Mouse (Mus musculus): ENCODE measurements around the gene Cdc42ep1. TPM values are rescaled to one million over a fixed set of nuclear protein-coding genes. Genes with fewer than 3 reads are reported as not detected.

Cdc42ep1 gene
- 221 and 277 TPM in 2 replicates for polyA plus RNA-seq (2012; rRNA removed)

DNA sequence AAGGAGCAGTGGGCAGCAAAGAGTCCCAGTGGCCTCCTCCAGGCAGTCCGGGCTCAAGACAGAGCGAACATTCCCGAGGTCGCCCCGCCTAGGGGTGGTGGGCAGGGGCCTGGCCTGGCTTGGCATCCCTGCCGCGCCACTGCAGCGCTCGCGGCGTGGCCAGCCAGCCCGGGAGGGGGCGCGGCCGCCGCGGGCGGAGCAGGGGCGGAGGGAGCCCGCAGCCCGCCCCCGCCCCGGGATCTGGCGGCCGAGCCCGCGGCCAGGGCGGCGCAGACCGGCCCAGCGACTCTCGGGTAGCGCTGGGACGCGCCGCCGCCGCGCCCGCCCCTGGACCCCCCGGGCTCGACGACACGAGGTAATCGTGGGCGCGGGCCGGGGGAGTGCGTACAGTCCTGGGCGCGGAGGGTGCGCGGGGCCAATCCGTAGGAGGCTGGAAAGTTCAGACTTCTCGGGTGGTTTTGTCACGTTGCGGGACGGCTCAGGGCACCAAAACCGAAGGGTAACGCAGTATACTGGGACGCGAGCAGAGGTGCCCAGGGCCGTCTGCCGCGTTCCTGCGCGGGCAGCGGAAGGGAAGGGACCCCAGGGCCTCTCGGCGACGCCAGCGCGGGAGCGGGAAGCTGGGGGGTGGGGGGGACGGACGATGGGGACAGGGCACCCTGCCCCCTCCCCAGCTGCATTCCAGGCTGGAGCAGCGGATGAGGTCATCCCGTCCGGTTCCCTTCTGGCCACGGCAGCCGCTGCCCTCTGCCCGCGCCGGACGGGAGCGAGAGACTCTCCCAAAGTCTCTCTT lies at the start of gene Cdc42ep1:
TSS of gene Cdc42ep1 (plus strand) at position 254 of the 793 bp plus-strand sequence.
- DNase-seq = peak; percentile 76
- 1% methylated on average over 85 of the region's 86 CpGs for WGBS
- Histone ChIP-seq H3K4me3 (replicated peaks; ENCODE audit: extremely low read depth, low read depth, low read length) (peak within 1 kb of the TSS; percentile 94), H3K4me1 (ENCODE audit: control insufficient read depth, insufficient read depth, low read length) (peaks cover 32% of the 10 kb centered on the region)
- no peak for TF ChIP-seq CTCF (IDR thresholded peaks at IDR 0.05; ENCODE audit: insufficient read depth, low read length)
- TF ChIP-seq POLR2A (IDR thresholded peaks at IDR 0.05; ENCODE audit: borderline replicate concordance, extremely low read depth, low read depth, low read length) = peak; percentile 66

DNA sequence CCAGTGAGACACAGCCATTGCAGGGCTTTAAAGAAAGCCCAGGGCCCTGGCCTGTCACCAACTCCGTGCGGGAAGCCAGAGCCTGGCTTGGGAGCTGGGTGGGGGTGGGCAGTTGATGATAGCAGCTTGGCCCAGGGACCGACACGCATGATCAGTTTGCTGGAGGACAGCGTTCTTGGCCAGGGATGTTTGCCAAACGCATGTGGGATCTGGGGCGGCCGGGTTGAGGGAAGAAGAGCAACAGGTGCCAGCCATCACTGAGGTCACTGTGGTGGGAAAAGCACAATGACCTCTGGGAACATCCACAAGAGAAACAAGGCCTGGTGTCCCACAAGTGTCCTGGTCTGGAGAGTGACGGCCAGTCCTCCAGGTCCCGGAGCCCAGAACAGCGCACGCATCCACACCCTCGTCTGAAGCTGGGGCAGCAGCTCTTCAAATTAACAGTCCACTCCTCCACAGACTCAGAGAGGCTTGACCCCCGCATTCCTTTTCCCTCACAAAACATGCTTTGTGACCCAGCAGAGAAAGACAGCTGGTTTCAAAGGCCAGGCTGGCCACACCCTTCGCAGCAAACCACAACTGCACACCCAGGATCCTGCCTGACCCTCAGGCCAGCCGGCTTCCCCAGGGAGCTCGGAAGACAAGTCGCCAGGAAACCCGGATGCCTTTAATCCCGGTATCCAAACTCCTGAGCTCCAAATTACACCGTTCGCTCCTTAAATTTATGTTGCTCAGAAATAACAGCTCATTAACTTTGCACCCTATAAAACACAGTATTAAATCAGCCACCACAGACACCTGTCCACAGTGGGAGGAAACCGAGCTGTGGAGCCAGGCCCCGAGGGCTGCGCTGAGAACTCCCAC lies 46.0 kb upstream of the Cdc42ep1 start:
- TF ChIP-seq POLR2A (IDR thresholded peaks at IDR 0.05; ENCODE audit: borderline replicate concordance, extremely low read depth, low read depth, low read length) = no peak
- TF ChIP-seq CTCF (IDR thresholded peaks at IDR 0.05; ENCODE audit: insufficient read depth, low read length) = no peak
- 35% methylated on average over 25 of the region's 25 CpGs for WGBS
- H3K4me3 ChIP-seq (replicated peaks; ENCODE audit: extremely low read depth, low read depth, low read length) = no peak overlapping the region
- peaks cover 8% of the 10 kb centered on the region; the same call in 1 of the 2 replicates for H3K4me1 ChIP-seq (ENCODE audit: control insufficient read depth, insufficient read depth, low read length)
- DNase-seq = no peak

- WGBS = 81% methylated on average over 8 of the region's 8 CpGs
- Histone ChIP-seq H3K4me3 (replicated peaks; ENCODE audit: extremely low read depth, low read depth, low read length) (no peak overlapping the region), H3K4me1 (ENCODE audit: control insufficient read depth, insufficient read depth, low read length) (peaks cover 8% of the 10 kb centered on the region; the same call in 1 of the 2 replicates)
- no peak for DNase-seq
- TF ChIP-seq CTCF (IDR thresholded peaks at IDR 0.05; ENCODE audit: insufficient read depth, low read length) (no peak), POLR2A (IDR thresholded peaks at IDR 0.05; ENCODE audit: borderline replicate concordance, extremely low read depth, low read depth, low read length) (no peak)
Observed at GRCm38 (mm10) chr15:78797060-78797329, 45.4 kb upstream of the Cdc42ep1 start.

DNA sequence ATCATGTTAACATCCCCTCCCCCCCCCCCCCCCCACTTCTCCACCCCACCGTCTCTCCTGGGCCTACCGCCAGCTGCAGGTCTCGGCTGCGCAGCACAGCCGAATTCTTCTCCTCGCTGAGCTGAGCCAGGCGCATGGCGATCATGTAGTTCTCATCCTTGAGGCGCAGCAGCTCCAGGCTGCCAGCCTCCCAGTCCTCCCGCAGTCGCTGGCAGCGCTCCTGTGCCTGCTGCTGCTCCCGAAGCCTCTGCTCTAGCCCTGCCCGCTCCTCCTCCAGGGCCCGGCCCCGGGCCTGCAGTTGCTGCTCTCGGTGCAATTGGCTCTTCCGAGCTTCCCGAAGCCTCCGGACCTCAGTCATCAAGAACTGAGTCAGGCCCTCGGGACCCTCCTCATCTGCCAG lies 43.4 kb upstream of the Cdc42ep1 start:
- Histone ChIP-seq H3K4me1 (ENCODE audit: control insufficient read depth, insufficient read depth, low read length) (peaks cover 10% of the 10 kb centered on the region), H3K4me3 (replicated peaks; ENCODE audit: extremely low read depth, low read depth, low read length) (no peak overlapping the region)
- no peak for DNase-seq
- 47% methylated on average over 21 of the region's 21 CpGs for WGBS
- TF ChIP-seq POLR2A (IDR thresholded peaks at IDR 0.05; ENCODE audit: borderline replicate concordance, extremely low read depth, low read depth, low read length) (no peak), CTCF (IDR thresholded peaks at IDR 0.05; ENCODE audit: insufficient read depth, low read length) (no peak)

DNA sequence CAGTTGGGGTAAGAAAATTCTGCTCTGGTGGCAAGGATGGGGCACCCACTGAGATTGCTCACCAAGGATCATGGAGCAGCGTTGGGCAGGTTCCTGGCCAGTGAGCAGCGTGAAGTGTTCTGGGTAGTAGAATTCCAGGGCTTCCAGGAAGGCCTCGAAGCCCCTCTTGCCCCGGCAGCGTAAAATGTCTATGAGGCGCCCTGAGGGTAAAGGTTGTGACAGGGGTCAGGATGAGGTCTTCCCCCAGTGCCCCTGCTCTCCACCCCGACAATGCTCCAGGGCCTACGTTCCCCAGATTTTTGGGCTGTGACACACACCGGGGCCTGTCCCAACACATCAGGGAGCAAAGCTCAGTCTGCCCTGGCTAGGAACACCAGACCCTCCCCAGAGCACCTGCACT lies 40.9 kb upstream of the Cdc42ep1 start:
- DNase-seq = no peak
- Histone ChIP-seq H3K4me1 (ENCODE audit: control insufficient read depth, insufficient read depth, low read length) (peaks cover 2% of the 10 kb centered on the region), H3K4me3 (replicated peaks; ENCODE audit: extremely low read depth, low read depth, low read length) (peak overlapping the region; percentile 84)
- WGBS = 45% methylated on average over 9 of the region's 9 CpGs
- TF ChIP-seq POLR2A (IDR thresholded peaks at IDR 0.05; ENCODE audit: borderline replicate concordance, extremely low read depth, low read depth, low read length) = no peak
- TF ChIP-seq CTCF (IDR thresholded peaks at IDR 0.05; ENCODE audit: insufficient read depth, low read length) = no peak

DNA sequence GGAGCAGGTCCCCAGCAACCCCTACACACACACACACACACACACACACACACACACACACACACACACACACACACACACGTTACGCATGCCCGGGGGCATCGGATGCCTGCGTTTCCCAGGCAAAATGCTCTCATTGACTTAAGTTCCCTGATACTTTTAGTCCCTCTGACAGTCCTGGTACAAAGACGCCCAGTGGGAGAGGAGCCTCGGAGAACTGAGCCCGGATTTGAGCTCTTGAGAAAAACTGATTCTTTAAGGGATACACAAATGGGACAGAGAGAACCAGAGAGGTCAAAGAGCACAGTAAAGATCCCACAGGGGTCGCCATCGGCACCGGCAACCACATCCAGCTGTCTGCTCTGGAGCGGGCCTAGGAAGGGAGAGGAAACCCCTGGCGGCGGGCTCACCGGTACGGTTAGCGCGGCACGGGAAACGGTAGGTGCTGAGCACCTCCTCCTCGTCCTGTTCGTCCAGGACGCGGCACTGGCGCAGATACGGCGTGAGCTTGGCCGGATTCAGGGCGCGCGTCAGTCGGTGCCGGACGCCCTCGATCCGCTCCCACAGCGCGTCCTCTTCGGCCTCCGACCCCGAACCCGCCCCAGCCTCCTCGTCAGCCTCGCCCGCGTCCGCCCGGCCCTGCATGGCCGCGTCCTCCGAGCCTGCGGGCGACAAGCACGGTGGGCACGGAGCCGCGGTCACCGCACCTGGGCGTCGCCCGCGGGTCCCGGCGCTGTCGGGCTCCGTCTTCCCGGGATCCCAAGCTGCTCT lies 40.3 kb upstream of the Cdc42ep1 start:
- TF ChIP-seq CTCF (IDR thresholded peaks at IDR 0.05; ENCODE audit: insufficient read depth, low read length) (no peak), POLR2A (IDR thresholded peaks at IDR 0.05; ENCODE audit: borderline replicate concordance, extremely low read depth, low read depth, low read length) (no peak)
- 4% methylated on average over 58 of the region's 67 CpGs for WGBS
- Histone ChIP-seq H3K4me3 (replicated peaks; ENCODE audit: extremely low read depth, low read depth, low read length) (peak overlapping the region; percentile 84), H3K4me1 (ENCODE audit: control insufficient read depth, insufficient read depth, low read length) (peaks cover 2% of the 10 kb centered on the region)
- peak; percentile 70 for DNase-seq

DNA sequence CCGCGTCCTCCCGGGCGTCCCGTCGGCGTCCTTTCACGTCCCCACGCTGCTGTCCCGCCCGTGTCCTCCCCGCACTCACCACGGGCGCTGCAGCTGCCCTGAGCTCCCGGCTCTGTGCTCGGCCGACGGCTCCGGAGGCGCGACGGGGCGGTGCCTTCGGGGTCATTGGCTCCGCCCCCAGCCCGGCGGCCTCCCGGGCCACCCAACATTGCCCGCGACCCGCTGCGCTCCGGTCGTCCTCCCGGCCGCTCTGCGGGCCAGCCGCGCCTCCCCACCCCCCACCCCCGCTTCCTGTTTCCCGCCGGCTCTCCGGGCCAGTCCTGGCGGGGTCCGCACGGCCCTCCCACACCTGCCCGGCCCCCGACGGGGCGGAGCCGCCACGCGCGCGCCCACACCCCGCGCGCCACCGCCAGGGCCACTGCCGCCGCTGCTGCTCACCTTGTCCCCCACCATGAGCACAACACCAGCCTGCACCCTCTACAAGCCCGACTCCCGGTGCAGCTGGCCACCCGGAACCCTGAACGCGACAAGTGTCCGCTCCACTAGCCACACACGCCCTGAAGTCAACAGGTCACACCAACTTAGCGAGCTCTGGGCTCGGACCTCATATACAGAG lies 39.5 kb upstream of the Cdc42ep1 start, which contains the start of gene Card10:
TSS of gene Card10 (minus strand) at position 267 of the 616 bp plus-strand sequence.
- peaks cover 2% of the 10 kb centered on the region for H3K4me1 ChIP-seq (ENCODE audit: control insufficient read depth, insufficient read depth, low read length)
- 1% methylated on average over 57 of the region's 70 CpGs for WGBS
- DNase-seq = peak; percentile 78
- H3K4me3 ChIP-seq (replicated peaks; ENCODE audit: extremely low read depth, low read depth, low read length) = peak within 1 kb of the TSS; percentile 84
- TF ChIP-seq POLR2A (IDR thresholded peaks at IDR 0.05; ENCODE audit: borderline replicate concordance, extremely low read depth, low read depth, low read length) (peak; percentile 94), CTCF (IDR thresholded peaks at IDR 0.05; ENCODE audit: insufficient read depth, low read length) (no peak)

- no peak for TF ChIP-seq CTCF (IDR thresholded peaks at IDR 0.05; ENCODE audit: insufficient read depth, low read length)
- TF ChIP-seq POLR2A (IDR thresholded peaks at IDR 0.05; ENCODE audit: borderline replicate concordance, extremely low read depth, low read depth, low read length) = no peak
- no peak overlapping the region for H3K4me3 ChIP-seq (replicated peaks; ENCODE audit: extremely low read depth, low read depth, low read length)
- peaks cover 2% of the 10 kb centered on the region for H3K4me1 ChIP-seq (ENCODE audit: control insufficient read depth, insufficient read depth, low read length)
- WGBS = 9% methylated on average over 8 of the region's 8 CpGs
- peak; percentile 65 for DNase-seq
Observed at GRCm38 (mm10) chr15:78803499-78803900, 38.9 kb upstream of the Cdc42ep1 start.
